Mouse (Mus musculus) spleen, adult 2 months (tissue): ENCODE measurements around the gene Hs6st3. TPM values are rescaled to one million over a fixed set of nuclear protein-coding genes. Genes with fewer than 3 reads are reported as not detected.

ENCODE experiments used
- DNase-seq, 2 experiments: peaks; one replicate each; pipeline versions ENCODE4 v3.0.0 to v3.0.0-alpha.2; 2012 to 2021; ENCODE audit warnings: low spot score in 2 of 2, low read depth in 1 of 2
- H3K27ac ChIP-seq: fragments of 200-500 bp; 2 replicates; pipeline ENCODE4 v1.5.1; 2012; ENCODE audit warnings: low read length, inconsistent platforms; ENCODE audit not compliant: insufficient read depth
- H3K27me3 ChIP-seq: fragments of 200-500 bp; 2 replicates; pipeline ENCODE4 v1.6.1; 2012; ENCODE audit warnings: mild to moderate bottlenecking, moderate library complexity, low read length, inconsistent platforms; ENCODE audit not compliant: control insufficient read depth, insufficient read depth
- H3K36me3 ChIP-seq: fragments of 200-500 bp; 2 replicates; pipeline ENCODE4 v1.6.1; 2012; ENCODE audit warnings: mild to moderate bottlenecking, low read length, inconsistent platforms; ENCODE audit not compliant: control insufficient read depth, insufficient read depth
- H3K4me1 ChIP-seq: fragments of 200-500 bp; 2 replicates; pipeline ENCODE4 v1.6.1; 2011; ENCODE audit warnings: inconsistent platforms; ENCODE audit not compliant: control insufficient read depth, insufficient read depth, insufficient read length
- H3K4me3 ChIP-seq: fragments of 200-500 bp; 2 replicates; pipeline ENCODE4 v1.5.1; 2011; ENCODE audit warnings: mild to moderate bottlenecking, inconsistent platforms; ENCODE audit not compliant: insufficient read depth, insufficient read length; ENCODE audit errors: extremely low read depth
- CTCF ChIP-seq: fragments of 200-500 bp; IDR thresholded peaks from 2 replicates; pipeline ENCODE4 v1.5.1; 2011; ENCODE audit warnings: mild to moderate bottlenecking, inconsistent platforms; ENCODE audit not compliant: insufficient read depth, insufficient read length, insufficient replicate concordance; ENCODE audit errors: extremely low read depth
- POLR2A ChIP-seq: fragments of 200-500 bp; IDR thresholded peaks from 2 replicates; pipeline ENCODE4 v1.6.1; 2011; ENCODE audit warnings: low read depth, low read length, inconsistent platforms
- WGBS: fragments of 180-500 bp; shearing (Covaris S2); methylation state at CpG from one replicate; pipeline ENCODE4 v1.1.7; 2018; 5-methylcytosine and 5-hydroxymethylcytosine counted together
- polyA plus RNA-seq: library from polyadenylated mRNA; depleted of rRNA; stranded (reverse); fragments of >200 nt; gene quantifications from 2 replicates; pipeline ENCODE4 v1.2.3, GENCODE M21; 2012

The Hs6st3 gene
- polyA plus RNA-seq, 1 experiment: not detected

- no peaks in the 10 kb centered on the region for H3K4me1 ChIP-seq
- DNase-seq: no peak
- H3K4me3 ChIP-seq: no peak overlapping the region
- H3K27me3 ChIP-seq: no peaks in the 10 kb centered on the region
- no peak for TF ChIP-seq CTCF
- H3K36me3 ChIP-seq: no peaks in the 10 kb centered on the region
- no peak overlapping the region for H3K27ac ChIP-seq
- WGBS: 71% methylated on average over 3 of the region's 3 CpGs
These were observed 638.1 kb downstream of the Hs6st3 start for GRCm38 (mm10) chr14:119776261-119776660.

- H3K36me3 ChIP-seq: no peaks in the 10 kb centered on the region
- no peaks in the 10 kb centered on the region for H3K4me1 ChIP-seq
- no peaks in the 10 kb centered on the region for H3K27me3 ChIP-seq
- WGBS: 78% methylated on average over 12 of the region's 12 CpGs
- DNase-seq: no peak
- TF ChIP-seq POLR2A: no peak
- TF ChIP-seq CTCF: no peak
- H3K27ac ChIP-seq: no peak overlapping the region
- H3K4me3 ChIP-seq: no peak overlapping the region
These were observed 641.9 kb downstream of the Hs6st3 start for GRCm38 (mm10) chr14:119779982-119780588.

GRCm38 (mm10) chr14:119781111-119781510 lies 643.0 kb downstream of the Hs6st3 start:
- no peak for TF ChIP-seq POLR2A
- H3K27me3 ChIP-seq: no peaks in the 10 kb centered on the region
- no peaks in the 10 kb centered on the region for H3K4me1 ChIP-seq
- WGBS: 96% methylated on average over 1 of the region's 1 CpGs
- H3K36me3 ChIP-seq: no peaks in the 10 kb centered on the region
- DNase-seq: no peak
- no peak overlapping the region for H3K27ac ChIP-seq
- no peak overlapping the region for H3K4me3 ChIP-seq

- Histone ChIP-seq H3K27me3 (no peaks in the 10 kb centered on the region), H3K4me3 (no peak overlapping the region), H3K27ac (no peak overlapping the region), H3K36me3 (no peaks in the 10 kb centered on the region), H3K4me1 (no peaks in the 10 kb centered on the region)
- no peak for DNase-seq
- WGBS: 93% methylated on average over 8 of the region's 8 CpGs
- TF ChIP-seq CTCF (no peak), POLR2A (no peak)
These were observed 651.3 kb downstream of the Hs6st3 start for GRCm38 (mm10) chr14:119789457-119789856.

GRCm38 (mm10) chr14:119797172-119797850 lies 659.2 kb downstream of the Hs6st3 start:
- Histone ChIP-seq H3K36me3 (no peaks in the 10 kb centered on the region), H3K27ac (no peak overlapping the region), H3K4me1 (no peaks in the 10 kb centered on the region), H3K27me3 (no peaks in the 10 kb centered on the region), H3K4me3 (no peak overlapping the region)
- DNase-seq: no peak
- 77% methylated on average over 9 of the region's 9 CpGs for WGBS
- TF ChIP-seq CTCF: no peak
- no peak for TF ChIP-seq POLR2A

- Histone ChIP-seq H3K36me3 (no peaks in the 10 kb centered on the region), H3K27ac (no peak overlapping the region), H3K27me3 (no peaks in the 10 kb centered on the region), H3K4me3 (no peak overlapping the region), H3K4me1 (no peaks in the 10 kb centered on the region)
- no peak for DNase-seq
- TF ChIP-seq CTCF (no peak), POLR2A (no peak)
- 90% methylated on average over 11 of the region's 11 CpGs for WGBS
These were observed 660.4 kb downstream of the Hs6st3 start for GRCm38 (mm10) chr14:119798561-119798960.

GRCm38 (mm10) chr14:119800856-119801255 lies 662.7 kb downstream of the Hs6st3 start:
- Histone ChIP-seq H3K36me3 (no peaks in the 10 kb centered on the region), H3K27ac (no peak overlapping the region), H3K27me3 (no peaks in the 10 kb centered on the region), H3K4me3 (no peak overlapping the region), H3K4me1 (no peaks in the 10 kb centered on the region)
- no peak for TF ChIP-seq POLR2A
- TF ChIP-seq CTCF: no peak
- WGBS: 77% methylated on average over 11 of the region's 11 CpGs
- no peak for DNase-seq
